Mouse (Mus musculus) cerebellum, postnatal 10 days (tissue): ENCODE results near the gene Fbxw18.
"Not testable (repeated sequence)": the region's sequence is repeated elsewhere in the genome, so short reads cannot be mapped to it uniquely, and the experiment has no call there.

Experiments
- DNase-seq, 2 experiments: peaks; one replicate each; pipeline ENCODE4 v3.0.0; 2021; ENCODE audit warnings: mixed read lengths in 2 of 2

Gene Fbxw18

DNA sequence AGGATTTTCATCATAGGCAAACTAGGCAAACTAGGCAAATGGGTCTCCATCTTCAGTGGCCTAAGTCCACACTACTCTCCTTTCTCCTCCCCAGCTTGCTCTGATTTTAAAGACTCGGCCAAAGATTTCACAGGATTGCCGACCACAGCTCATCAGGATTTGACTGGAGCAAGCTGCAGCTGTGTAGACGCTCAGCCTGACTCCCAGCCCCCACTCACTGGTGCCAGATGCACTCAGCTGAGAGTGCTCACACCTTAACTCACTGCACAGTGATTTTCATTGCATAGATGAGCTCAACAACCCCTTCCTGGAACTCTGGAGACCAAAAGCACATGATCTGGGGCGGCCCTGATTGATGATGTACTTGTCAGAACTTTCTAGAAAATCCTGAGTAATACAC, at the start of gene Fbxw18:
Gene Fbxw18, minus strand, starts transcription at position 101 of the 400 bp plus-strand sequence.
- not testable (repeated sequence) for DNase-seq

DNA sequence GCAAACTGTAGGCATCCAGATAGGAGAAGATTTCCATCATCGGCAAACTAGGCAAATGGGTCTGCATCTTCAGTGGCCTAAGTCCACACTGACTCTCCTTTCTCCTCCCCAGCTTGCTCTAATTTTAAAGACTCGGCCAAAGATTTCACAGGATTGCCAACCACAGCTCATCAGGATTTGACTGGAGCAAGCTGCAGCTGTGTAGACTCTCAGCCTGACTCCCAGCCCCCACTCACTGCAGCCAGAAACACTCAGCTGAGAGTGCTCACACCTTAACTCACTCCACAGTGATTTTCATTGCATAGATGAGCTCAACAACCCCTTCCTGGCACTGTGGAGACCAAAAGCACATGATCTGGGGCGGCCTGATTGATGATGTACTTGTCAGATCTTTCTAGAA, 43.5 kb upstream of the Fbxw18 start, which contains the start of gene Fbxw26:
Gene Fbxw26, minus strand, starts transcription at position 101 of the 400 bp plus-strand sequence.
- DNase-seq, result not testable (repeated sequence)

DNA sequence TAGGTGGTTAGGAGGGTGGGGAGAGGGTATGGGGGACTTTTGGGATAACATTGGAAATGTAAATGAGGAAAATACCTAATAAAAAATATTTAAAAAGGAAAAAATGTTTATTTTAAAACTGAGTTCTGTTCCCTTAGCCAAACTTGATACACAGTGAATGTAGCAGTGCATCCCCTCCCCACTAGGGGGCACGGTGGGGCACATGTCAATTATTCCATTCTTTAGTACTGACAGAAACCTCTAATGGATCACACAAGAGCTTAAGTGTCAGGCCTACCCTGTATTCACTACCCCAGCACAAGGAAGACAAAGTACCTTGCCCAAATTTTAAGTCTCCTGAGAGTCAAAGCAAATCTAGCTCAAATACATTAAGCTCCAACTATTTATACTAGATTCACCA, 17.2 kb downstream of the Fbxw18 start:
- peak; percentile 70 to 71 for DNase-seq

DNA sequence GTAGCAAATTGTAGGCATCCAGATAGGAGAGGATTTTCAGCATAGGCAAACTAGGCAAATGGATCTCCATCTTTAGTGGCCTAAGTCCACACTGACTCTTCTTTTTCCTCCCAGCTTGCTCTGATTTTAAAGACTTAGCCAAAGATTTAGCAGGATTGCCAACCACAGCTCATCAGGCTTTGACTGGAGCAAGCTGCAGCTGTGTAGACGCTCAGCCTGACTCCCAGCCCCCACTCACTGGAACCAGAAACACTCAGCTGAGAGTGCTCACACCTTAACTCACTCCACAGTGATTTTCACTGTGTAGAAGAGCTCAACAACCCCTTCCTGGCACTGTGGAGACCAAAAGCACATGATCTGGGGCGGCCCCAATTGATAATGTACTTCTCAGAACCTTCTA, 37.9 kb downstream of the Fbxw18 start, which contains the start of gene Fbxw25:
Gene Fbxw25, minus strand, starts transcription at position 101 of the 400 bp plus-strand sequence.
- DNase-seq, result not testable (repeated sequence)
